Mouse (Mus musculus) heart, embryonic 10.5 days (tissue): ENCODE data around the gene Chtop. TPM values are rescaled to one million over a fixed set of nuclear protein-coding genes. Genes with fewer than 3 reads are reported as not detected.

ENCODE experiments used
- DNase-seq: peaks from one replicate; pipeline ENCODE4 v3.0.0-alpha.2; 2017; ENCODE audit warnings: low spot score
- H3K27ac ChIP-seq: fragments of 300-500 bp; sonication (generic); 2 replicates; pipeline ENCODE4 v1.5.1; 2016; ENCODE audit warnings: mild to moderate bottlenecking
- H3K27me3 ChIP-seq: fragments of 300-500 bp; sonication (generic); 2 replicates; pipeline ENCODE4 v1.6.1; 2016; ENCODE audit warnings: mild to moderate bottlenecking; ENCODE audit not compliant: poor library complexity, insufficient read depth, severe bottlenecking
- H3K36me3 ChIP-seq: fragments of 300-500 bp; sonication (generic); 2 replicates; pipeline ENCODE4 v1.6.1; 2016; ENCODE audit warnings: mild to moderate bottlenecking, moderate library complexity
- H3K4me1 ChIP-seq: fragments of 300-500 bp; sonication (generic); 2 replicates; pipeline ENCODE4 v1.6.1; 2016; ENCODE audit warnings: mild to moderate bottlenecking
- H3K4me3 ChIP-seq: fragments of 300-500 bp; sonication (generic); 2 replicates; pipeline ENCODE4 v1.5.1; 2016; ENCODE audit warnings: mild to moderate bottlenecking, moderate library complexity
- H3K9me3 ChIP-seq: fragments of 300-500 bp; sonication (generic); 2 replicates; pipeline ENCODE4 v1.6.1; 2016; ENCODE audit warnings: mild to moderate bottlenecking, moderate library complexity
- WGBS: fragments of 180-500 bp; shearing (Covaris S2); methylation state at CpG from one replicate; pipeline ENCODE4 v1.1.7; 2016; 5-methylcytosine and 5-hydroxymethylcytosine counted together
- polyA plus RNA-seq: library from polyadenylated mRNA; unstranded; fragments of >200 nt; fragmentation: Nextera tagmentation; extraction: Ambion mirVana; gene quantifications from 2 replicates; pipeline ENCODE4 v1.2.1, GENCODE M21; 2016

The Chtop gene
- polyA plus RNA-seq, 1 experiment from 2014 or later, result 136 TPM

GRCm38 (mm10) chr3:90526076-90526475, 16.8 kb upstream of the Chtop start:
- Histone ChIP-seq H3K27ac (no peak overlapping the region), H3K27me3 (peaks cover 11% of the 10 kb centered on the region; the same call in 1 of the 2 replicates), H3K4me3 (no peak overlapping the region), H3K36me3 (peaks cover 4% of the 10 kb centered on the region; the same call in 1 of the 2 replicates), H3K9me3 (no peaks in the 10 kb centered on the region), H3K4me1 (no peaks in the 10 kb centered on the region)
- no peak for DNase-seq
- WGBS, result 76% methylated on average over 2 of the region's 2 CpGs

DNA sequence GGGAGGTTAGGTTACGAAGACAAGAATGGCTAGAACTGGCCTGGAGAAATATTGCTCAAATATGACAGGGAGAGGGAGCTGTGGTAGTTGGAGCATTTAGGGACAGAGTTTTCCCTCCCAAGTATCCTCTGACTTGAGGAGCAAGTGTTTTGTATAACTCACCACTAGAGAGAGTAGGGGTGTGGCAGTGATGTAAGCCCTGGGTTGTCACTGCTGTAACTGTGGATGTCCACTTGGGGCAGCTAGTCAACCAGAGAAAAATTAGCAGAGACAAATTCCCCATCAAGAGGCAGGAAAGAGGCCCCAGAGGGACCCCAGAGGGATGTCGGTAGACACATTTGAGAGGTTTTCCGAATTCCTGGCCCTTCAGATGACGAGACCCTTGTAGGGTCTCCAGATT, 16.1 kb upstream of the Chtop start:
- WGBS, result 62% methylated on average over 4 of the region's 4 CpGs
- H3K27me3 ChIP-seq, result peaks cover 11% of the 10 kb centered on the region; the same call in 1 of the 2 replicates

DNA sequence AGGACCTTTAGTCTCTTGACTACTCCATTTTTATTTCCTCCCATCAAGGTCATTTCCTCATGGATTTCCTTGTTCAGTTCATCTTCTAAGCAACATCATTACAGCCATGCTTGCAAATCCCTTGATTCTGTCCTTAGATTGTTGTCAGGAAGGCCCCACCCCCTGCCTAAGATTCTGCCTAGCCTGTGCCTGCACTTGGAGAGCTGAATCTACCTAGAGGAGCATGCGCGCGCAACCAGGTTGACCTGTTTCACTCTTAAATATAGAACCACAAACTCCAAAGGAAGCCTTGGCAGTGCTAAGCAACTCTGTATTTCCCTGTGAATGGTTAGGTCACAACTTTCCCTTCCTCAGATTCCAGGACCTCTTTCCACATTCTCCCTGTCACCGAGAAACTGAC, 8.4 kb upstream of the Chtop start:
- 81% methylated on average over 4 of the region's 4 CpGs for WGBS
- Histone ChIP-seq H3K4me1 (peaks cover 30% of the 10 kb centered on the region), H3K9me3 (no peaks in the 10 kb centered on the region), H3K4me3 (no peak overlapping the region), H3K27ac (no peak overlapping the region), H3K36me3 (no peaks in the 10 kb centered on the region), H3K27me3 (no peaks in the 10 kb centered on the region)
- peak; percentile 64 for DNase-seq

More for the DNA sequence above, 16.1 kb upstream of the Chtop start:
- Histone ChIP-seq H3K4me1 (no peaks in the 10 kb centered on the region), H3K4me3 (no peak overlapping the region), H3K9me3 (no peaks in the 10 kb centered on the region), H3K36me3 (peaks cover 4% of the 10 kb centered on the region; the same call in 1 of the 2 replicates), H3K27ac (no peak overlapping the region)
- DNase-seq, result no peak

DNA sequence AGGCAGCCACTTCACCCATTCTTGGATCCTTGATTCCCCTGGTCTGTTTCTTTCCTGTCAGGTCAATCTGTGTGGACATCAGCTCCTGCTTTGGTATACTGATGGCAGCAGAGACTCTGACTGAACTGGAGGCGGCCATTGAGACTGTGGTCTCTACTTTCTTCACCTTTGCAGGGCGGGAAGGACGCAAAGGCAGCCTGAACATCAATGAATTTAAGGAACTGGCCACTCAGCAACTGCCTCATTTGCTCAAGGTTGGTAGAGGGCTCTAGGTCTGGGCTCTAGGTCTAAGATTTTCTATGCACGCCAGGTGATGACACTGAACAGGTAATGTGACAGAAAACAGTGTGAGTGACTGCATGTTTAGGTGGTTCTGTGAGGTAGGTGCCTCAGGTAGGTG, 6.5 kb upstream of the Chtop start:
- no peak overlapping the region for H3K27ac ChIP-seq
- H3K27me3 ChIP-seq, result no peaks in the 10 kb centered on the region
- WGBS, result 89% methylated on average over 4 of the region's 4 CpGs
- peaks cover 4% of the 10 kb centered on the region; the same call in 1 of the 2 replicates for H3K36me3 ChIP-seq
- H3K4me3 ChIP-seq, result peak overlapping the region; percentile 60; the same call in 1 of the 2 replicates
- H3K4me1 ChIP-seq, result peaks cover 30% of the 10 kb centered on the region
- peak; percentile 69 for DNase-seq
- H3K9me3 ChIP-seq, result no peaks in the 10 kb centered on the region

DNA sequence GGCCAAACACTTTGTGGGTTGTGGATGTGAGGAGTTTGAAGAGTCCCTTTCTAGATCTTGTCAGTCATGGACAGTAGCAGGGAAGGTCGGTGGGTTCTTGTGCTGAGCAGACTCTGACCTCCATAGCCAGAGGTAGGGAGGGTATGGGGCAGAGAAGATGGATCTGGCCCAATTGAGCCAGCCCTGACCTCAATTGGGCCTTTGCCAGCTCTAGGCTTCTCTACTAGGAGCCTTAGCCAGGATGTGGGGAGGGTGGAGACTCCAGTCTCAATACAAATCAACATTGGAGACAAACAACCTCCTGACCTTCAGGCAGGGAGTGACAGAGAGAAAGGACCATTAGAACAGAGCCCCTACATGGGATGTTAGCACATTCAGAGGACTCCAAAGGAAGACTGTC, 5.9 kb upstream of the Chtop start:
- 33% methylated on average over 1 of the region's 1 CpGs for WGBS
- Histone ChIP-seq H3K4me1 (peaks cover 30% of the 10 kb centered on the region), H3K36me3 (peaks cover 6% of the 10 kb centered on the region; the same call in 1 of the 2 replicates), H3K27ac (peak overlapping the region; percentile 89; the same call in 1 of the 2 replicates), H3K9me3 (no peaks in the 10 kb centered on the region), H3K4me3 (peak overlapping the region; percentile 60), H3K27me3 (no peaks in the 10 kb centered on the region)
- peak; percentile 66 for DNase-seq

GRCm38 (mm10) chr3:90514691-90515090, 5.4 kb upstream of the Chtop start:
- peaks cover 30% of the 10 kb centered on the region for H3K4me1 ChIP-seq
- no peaks in the 10 kb centered on the region for H3K9me3 ChIP-seq
- H3K27ac ChIP-seq, result peak overlapping the region; percentile 89
- H3K36me3 ChIP-seq, result peaks cover 7% of the 10 kb centered on the region; the same call in 1 of the 2 replicates
- DNase-seq, result peak; percentile 88
- no peaks in the 10 kb centered on the region for H3K27me3 ChIP-seq
- 0% methylated on average over 10 of the region's 10 CpGs for WGBS
- peak overlapping the region; percentile 60 for H3K4me3 ChIP-seq

- Histone ChIP-seq H3K27me3 (no peaks in the 10 kb centered on the region), H3K36me3 (peaks cover 7% of the 10 kb centered on the region; the same call in 1 of the 2 replicates), H3K4me3 (peak within 1 kb of the TSS; percentile 60), H3K4me1 (peaks cover 30% of the 10 kb centered on the region), H3K9me3 (no peaks in the 10 kb centered on the region), H3K27ac (peak within 1 kb of the TSS; percentile 89)
- peak; percentile 83 for DNase-seq
- 2% methylated on average over 25 of the region's 25 CpGs for WGBS
These were observed 4.7 kb upstream of the Chtop start, which contains the start of the genes S100a1 and S100a13 for GRCm38 (mm10) chr3:90513796-90514590. TSS of gene S100a1 (minus strand) at chr3:90514392. TSS of gene S100a13 (plus strand) at chr3:90514435.

DNA sequence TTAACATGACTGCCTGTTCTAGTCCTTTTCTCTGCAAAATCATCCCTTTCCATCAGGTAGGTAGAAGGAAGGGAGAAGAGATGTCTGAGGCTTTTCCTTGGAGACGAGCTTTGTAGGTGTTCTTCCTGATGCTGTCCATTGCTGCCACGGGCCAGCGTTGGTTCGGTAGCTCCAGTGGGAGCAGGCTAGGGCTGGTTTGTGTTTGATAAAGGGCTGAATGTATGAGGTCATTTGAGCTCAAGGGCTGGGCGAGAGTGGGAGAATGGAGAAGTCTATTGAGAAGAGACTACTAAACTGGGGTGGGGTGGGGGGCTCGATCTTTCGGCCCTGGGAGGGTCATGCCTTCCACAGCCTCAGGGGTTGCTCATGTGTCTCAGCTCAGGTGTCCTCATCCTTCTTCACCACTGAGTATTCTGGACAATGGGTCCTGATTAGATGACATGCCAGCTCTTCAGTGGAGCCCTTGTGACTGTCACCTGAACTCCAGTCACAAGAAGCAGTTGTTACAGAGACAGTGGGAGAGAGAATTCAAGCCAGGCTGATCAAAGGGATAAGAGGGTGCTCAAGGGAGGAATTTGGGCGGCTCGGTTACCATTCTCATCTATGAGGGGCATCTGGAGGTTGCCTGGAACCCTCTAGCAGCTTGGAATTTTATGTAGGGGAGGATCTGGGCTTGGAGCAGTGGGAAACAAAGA, 3.8 kb upstream of the Chtop start:
- Histone ChIP-seq H3K4me1 (peaks cover 32% of the 10 kb centered on the region), H3K27ac (peak overlapping the region; percentile 89; the same call in 1 of the 2 replicates), H3K9me3 (no peaks in the 10 kb centered on the region), H3K27me3 (no peaks in the 10 kb centered on the region), H3K4me3 (peak overlapping the region; percentile 60), H3K36me3 (peaks cover 7% of the 10 kb centered on the region; the same call in 1 of the 2 replicates)
- WGBS, result 62% methylated on average over 9 of the region's 9 CpGs
- DNase-seq, result no peak

DNA sequence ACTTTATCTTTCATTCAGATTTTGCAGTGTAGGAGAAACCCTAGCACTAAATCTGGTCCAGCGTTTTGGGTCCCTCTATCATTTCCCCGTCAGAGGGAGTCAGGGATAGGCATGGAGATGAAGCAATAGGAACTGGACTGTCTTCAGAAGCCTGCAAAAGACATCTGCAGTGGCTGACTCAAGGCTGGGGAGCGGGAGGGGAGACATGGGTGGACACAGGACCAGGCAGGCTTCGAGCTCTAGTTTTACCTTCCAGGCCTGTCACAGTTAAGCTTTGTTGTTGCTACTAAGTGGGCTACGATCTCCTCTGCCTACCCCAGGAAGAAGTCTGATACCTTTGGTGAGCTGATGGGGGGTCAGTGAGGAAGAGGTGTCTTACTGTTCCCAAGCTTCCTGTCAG, 3.0 kb upstream of the Chtop start:
- Histone ChIP-seq H3K9me3 (no peaks in the 10 kb centered on the region), H3K27ac (no peak overlapping the region), H3K27me3 (no peaks in the 10 kb centered on the region), H3K36me3 (peaks cover 11% of the 10 kb centered on the region), H3K4me1 (peaks cover 36% of the 10 kb centered on the region), H3K4me3 (no peak overlapping the region)
- peak; percentile 73 for DNase-seq
- WGBS, result 82% methylated on average over 5 of the region's 5 CpGs

DNA sequence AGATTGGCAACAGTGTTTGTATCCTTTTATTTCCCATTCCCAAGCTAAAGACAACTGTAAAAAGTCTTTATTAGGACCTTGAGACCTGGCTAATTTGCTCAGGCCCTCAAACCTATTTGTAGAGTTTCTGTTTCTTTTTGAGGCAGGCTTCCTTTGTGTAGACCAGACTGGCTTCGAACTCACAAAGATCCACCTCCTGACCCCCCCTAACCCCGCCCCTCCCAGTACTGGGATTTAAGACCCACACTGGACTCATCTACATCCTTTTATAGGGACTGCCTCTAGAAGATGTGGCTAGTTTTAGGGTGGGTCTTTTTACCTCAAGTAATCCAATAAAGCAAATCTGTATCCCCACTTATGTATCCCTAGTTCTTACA, 437 bp upstream of the Chtop start:
- peak overlapping the region; percentile 100 for H3K27ac ChIP-seq
- H3K36me3 ChIP-seq, result peaks cover 36% of the 10 kb centered on the region
- WGBS, result 32% methylated on average over 2 of the region's 2 CpGs
- no peak for DNase-seq
- H3K9me3 ChIP-seq, result no peaks in the 10 kb centered on the region
- H3K4me3 ChIP-seq, result peak overlapping the region; percentile 94
- peaks cover 25% of the 10 kb centered on the region for H3K4me1 ChIP-seq
- no peaks in the 10 kb centered on the region for H3K27me3 ChIP-seq

DNA sequence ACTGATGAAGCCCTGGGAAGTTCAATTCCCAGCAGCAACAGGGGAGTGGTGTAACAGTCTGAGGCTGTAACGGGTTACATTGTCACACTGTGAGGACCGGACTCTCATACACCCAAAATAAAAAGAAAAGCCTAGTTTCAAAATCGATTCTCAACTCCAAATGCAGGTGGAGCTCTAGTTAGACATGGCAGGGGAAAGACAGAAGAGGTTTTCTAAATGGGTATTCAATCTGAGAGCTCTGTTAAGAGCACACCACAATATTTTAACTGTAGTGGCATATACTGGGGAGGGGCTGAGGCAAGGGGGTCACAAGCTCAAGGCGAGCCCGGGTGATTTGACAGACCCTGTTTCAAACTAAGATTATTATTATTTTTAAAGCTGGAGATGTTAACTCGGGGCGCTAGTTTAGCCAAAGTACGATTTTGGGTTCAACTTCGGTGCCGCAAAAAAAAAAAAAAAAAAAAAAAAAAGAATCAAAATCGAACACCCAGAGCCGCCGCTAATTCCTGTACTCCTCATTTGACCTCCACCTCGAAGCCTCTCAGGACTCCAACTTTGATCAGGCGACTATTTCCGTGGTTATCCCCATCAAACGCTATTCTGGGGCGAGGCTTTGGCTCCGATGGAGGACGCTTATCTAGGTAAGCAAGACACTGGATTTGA, 880 bp downstream of the Chtop start:
- Histone ChIP-seq H3K36me3 (peaks cover 49% of the 10 kb centered on the region), H3K27ac (peak overlapping the region; percentile 100), H3K4me3 (peak overlapping the region; percentile 94), H3K4me1 (peaks cover 13% of the 10 kb centered on the region; the same call in 1 of the 2 replicates), H3K9me3 (no peaks in the 10 kb centered on the region), H3K27me3 (no peaks in the 10 kb centered on the region)
- DNase-seq, result peak; percentile 64
- 5% methylated on average over 20 of the region's 20 CpGs for WGBS

GRCm38 (mm10) chr3:90506362-90506761, 2.9 kb downstream of the Chtop start:
- Histone ChIP-seq H3K9me3 (no peaks in the 10 kb centered on the region), H3K27me3 (no peaks in the 10 kb centered on the region), H3K4me3 (no peak overlapping the region), H3K4me1 (0 out of 2 replicates have a peak, but pooled peaks cover 6% of the 10 kb centered on the region), H3K27ac (no peak overlapping the region), H3K36me3 (peaks cover 70% of the 10 kb centered on the region)
- no peak for DNase-seq
- 83% methylated on average over 3 of the region's 3 CpGs for WGBS
